In the genomic region with DNA sequence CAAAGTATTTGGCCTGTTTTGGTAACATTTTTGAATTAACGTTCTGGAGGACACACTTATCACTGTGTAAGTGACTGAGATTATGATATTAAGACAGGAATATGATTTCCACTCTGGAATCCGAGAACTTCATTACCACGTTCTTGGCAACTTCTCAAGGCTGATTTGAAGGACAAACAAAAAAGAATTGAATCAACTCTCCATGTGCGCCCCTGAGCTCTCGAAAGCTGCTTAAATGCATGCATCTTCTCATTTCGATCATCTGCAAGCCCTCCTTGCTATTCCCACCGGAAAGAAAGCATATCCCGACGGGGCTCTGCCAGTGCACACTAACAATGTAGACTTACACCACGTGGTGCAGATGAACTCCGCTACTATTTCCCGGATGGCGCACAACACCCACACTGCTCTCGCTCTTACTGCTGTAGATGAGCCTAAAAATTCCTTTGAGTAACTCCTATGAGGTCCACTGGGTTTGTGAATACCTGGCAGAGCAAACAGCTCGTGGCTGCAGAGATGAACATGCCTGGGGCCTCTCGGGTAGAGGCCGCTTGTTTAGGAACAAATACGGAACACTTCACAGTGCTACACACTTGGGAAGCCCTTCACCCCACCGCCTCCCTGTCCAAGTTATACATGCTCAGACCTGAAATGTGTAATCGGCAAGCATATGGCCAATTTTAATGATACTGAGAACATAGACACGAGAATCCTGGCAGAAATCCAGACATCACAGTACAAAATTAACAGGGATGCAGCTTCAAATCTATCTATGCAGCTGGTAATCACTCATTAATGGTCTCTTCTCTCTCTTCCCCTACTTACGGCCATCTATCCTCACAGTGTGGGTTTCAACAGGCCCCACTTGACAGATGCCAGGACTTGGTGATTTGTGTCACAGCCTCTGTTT, we compare ENCODE assay signal across 17 mouse cellular contexts.
A peak's percentile ranks its signal among the peaks of the same experiment; 100 is the strongest.
DNase-seq lines count a peak whose midpoint lies in the region; ATAC-seq and TF ChIP-seq lines count a peak whose summit lies in the region.
"Had no signal": no experiment of that assay in that cellular context is flagged by ENCODE, and none has a peak within 500 bp of the region (broad histone marks: within the 10 kb centered on the region; RNA-seq: fewer than 3 reads in every experiment).

No protein-coding gene starts in this region.

- H3K4me1 ChIP-seq in heart, adult 2 months (ENCODE audit: control insufficient read depth, insufficient read depth, low read length): no peaks in the 10 kb centered on the region
- H3K4me1 ChIP-seq: hindbrain, embryonic 15.5 days; midbrain, embryonic 13.5 days had no signal

- H3K36me3 ChIP-seq in heart, adult 2 months (ENCODE audit: control insufficient read depth, insufficient read depth, low read length): no peaks in the 10 kb centered on the region
- H3K36me3 ChIP-seq: hindbrain, embryonic 15.5 days; midbrain, embryonic 13.5 days had no signal

- peak; percentile 57 for ATAC-seq in frontal cortex, adult (ENCODE audit: low TSS enrichment)
- ATAC-seq: midbrain, embryonic 13.5 days had no signal

- DNase-seq in adrenal gland, adult 2 months: peak; percentile 56
- DNase-seq in adrenal gland, adult 8-10 months: no peak
- no peak for DNase-seq in frontal cortex, postnatal 10 days (ENCODE audit: low spot score in 2 of 2)
- DNase-seq in right cerebral cortex, adult 2 months (ENCODE audit: low spot score in 2 of 2): peak; percentile 17 to 29
- no peak for DNase-seq in right cerebral cortex, postnatal 14 days
- no peak for DNase-seq in urinary bladder, adult 18-20 months (ENCODE audit: low spot score in 2 of 2)
- no peak for DNase-seq in heart, adult 2 months
- DNase-seq: cerebellum, adult 11 months; cerebellum, adult 9-11 months; gastrocnemius, adult 2 months; kidney, adult 2 months; lung, embryonic 14.5 days had no signal

- H3K27me3 ChIP-seq in heart, adult 2 months (ENCODE audit: control insufficient read depth, insufficient read depth, low read length): no peaks in the 10 kb centered on the region
- H3K27me3 ChIP-seq: hindbrain, embryonic 15.5 days; midbrain, embryonic 13.5 days had no signal

- TF ChIP-seq EP300 in heart, adult 2 months (IDR thresholded peaks at IDR 0.05; ENCODE audit: insufficient read depth, low read depth, low read length): no peak

- TF ChIP-seq CTCF in heart, adult 2 months (IDR thresholded peaks at IDR 0.05): no peak

- WGBS in heart, adult 2 months: 79% methylated on average over 22 of the region's 22 CpGs

- no peak overlapping the region for H3K27ac ChIP-seq in heart, adult 2 months
- H3K27ac ChIP-seq: gastrocnemius, adult 2 months; hindbrain, embryonic 15.5 days; kidney, postnatal 0 days; liver, embryonic 14.5 days; midbrain, embryonic 13.5 days had no signal

- H3K79me2 ChIP-seq in heart, adult 2 months (replicated peaks; ENCODE audit: control insufficient read depth, insufficient read depth, low read length): no peaks in the 10 kb centered on the region; the same call in 1 of the 2 replicates

- intact Hi-C loops in heart, adult 2 months (cut with DNase I): no loop called here

- no peak overlapping the region for H3K4me3 ChIP-seq in heart, adult 2 months
- H3K4me3 ChIP-seq: gastrocnemius, adult 2 months; hindbrain, embryonic 15.5 days; midbrain, embryonic 13.5 days had no signal

- TF ChIP-seq POLR2A in heart, adult 2 months (IDR thresholded peaks at IDR 0.05; ENCODE audit: insufficient read depth, low read depth, low read length): no peak

- H3K9ac ChIP-seq in heart, adult 2 months (ENCODE audit: low read depth, low read length): no peak overlapping the region
- H3K9ac ChIP-seq: hindbrain, embryonic 15.5 days; liver, embryonic 14.5 days; lung, embryonic 14.5 days; midbrain, embryonic 13.5 days had no signal

Comparison
In these comparisons a context has a peak if more than half of its experiments do, and no peak if none do; other contexts are left out.
1. DNase-seq: peak in adrenal gland, adult 2 months (single experiment) and right cerebral cortex, adult 2 months (2 of 2); none in adrenal gland, adult 8-10 months (single experiment), frontal cortex, postnatal 10 days (0 of 2), right cerebral cortex, postnatal 14 days (single experiment), urinary bladder, adult 18-20 months (0 of 2) and heart, adult 2 months (0 of 2).